Comparison of ENCODE assay signal across 8 mouse cellular contexts in genomic region chr1:58392652-58393283, GRCm38 (mm10). TPM values are rescaled to one million over a fixed set of nuclear protein-coding genes. Genes with fewer than 3 reads are reported as not detected.
A peak's percentile ranks its signal among the peaks of the same experiment; 100 is the strongest.
DNase-seq lines count a peak whose midpoint lies in the region; ATAC-seq and TF ChIP-seq lines count a peak whose summit lies in the region.

Gene Bzw1, plus strand, starts transcription at chr1:58392898.

- peak within 1 kb of the TSS; percentile 100 for H3K27ac ChIP-seq in hindbrain, embryonic 13.5 days

- POLR2A ChIA-PET in Patski (lab: Charles Lee) = interaction anchor here (1.3 to 1.7 kb wide), 3 partner anchors 10 to 31 kb away, joined by 5 to 7 read pairs (median 5); partner anchors contain the start of gene Clk1

- H3K4me2 ChIP-seq in hindbrain, embryonic 13.5 days = peak within 1 kb of the TSS; percentile 87

- in situ Hi-C loops in Patski (cut with MboI; ENCODE audit: low pct_unique_long_range_greater_than_20kb) = no loop called here

- H3K27me3 ChIP-seq in Patski = no peaks in the 10 kb centered on the region
- H3K27me3 ChIP-seq in hindbrain, embryonic 13.5 days = no peaks in the 10 kb centered on the region

- peaks cover 28% of the 10 kb centered on the region for H3K4me1 ChIP-seq in hindbrain, embryonic 13.5 days (replicated peaks)

- peak within 1 kb of the TSS; percentile 97 for H3K4me3 ChIP-seq in hindbrain, embryonic 13.5 days

- no peaks in the 10 kb centered on the region for H3K9me3 ChIP-seq in hindbrain, embryonic 13.5 days

- peak; percentile 88 for ATAC-seq in Patski
- peak; percentile 98 for ATAC-seq in hindbrain, embryonic 13.5 days (ENCODE audit: low FRiP score)

- peaks cover 29% of the 10 kb centered on the region for H3K36me3 ChIP-seq in hindbrain, embryonic 13.5 days

- CTCF ChIA-PET in Patski (lab: Charles Lee) = no interaction called here

- TF ChIP-seq CTCF in Patski (IDR thresholded peaks at IDR 0.05) = peak; percentile 4

- WGBS in hindbrain, embryonic 13.5 days = under 1% methylated on average over 44 of the region's 61 CpGs

- peak; percentile 69 for DNase-seq in Patski (ENCODE audit: low read depth, low spot score)
- peak; percentile 96 for DNase-seq in cerebellum, postnatal 14 days
- DNase-seq in frontal cortex, postnatal 14 days (ENCODE audit: low spot score in 2 of 2) = peak; percentile 84 to 85
- peak; percentile 86 to 95 for DNase-seq in layer of hippocampus, postnatal 25 days (ENCODE audit: extremely low spot score in 1 of 2, low spot score in 1 of 2)
- DNase-seq in lung, postnatal 25 days (ENCODE audit: low spot score) = peak; percentile 94
- peak; percentile 95 for DNase-seq in retina, embryonic 14.5 days (ENCODE audit: low spot score)
- DNase-seq in thymus, postnatal 4 days = peak; percentile 96

- peak within 1 kb of the TSS; percentile 97 for H3K9ac ChIP-seq in hindbrain, embryonic 13.5 days

RNA-seq across cellular contexts. Expression of gene Bzw1, which starts in this region (rescaled TPM):
- 205 TPM for polyA plus RNA-seq in Patski (2021)
- polyA plus RNA-seq in hindbrain, embryonic 13.5 days (2015; fragmentation: Nextera tagmentation; extraction: Ambion mirVana) = 384 and 399 TPM in 2 replicates
- 100 to 1,000 TPM; 124 to 131 TPM for total RNA-seq in layer of hippocampus, postnatal 25 days (2021)

Comparison
In these comparisons a context has a peak if more than half of its experiments do, and no peak if none do; other contexts are left out.
1. Peak in every context shown above with its lines: DNase-seq, ATAC-seq, H3K4me3 ChIP-seq and H3K27ac ChIP-seq.